Comparison of ENCODE assay signal across 23 mouse cellular contexts in genomic region chr10:28161306-28161705, GRCm38 (mm10).
DNase-seq lines count a peak whose midpoint lies in the region; ATAC-seq and TF ChIP-seq lines count a peak whose summit lies in the region.
"Had no signal": no experiment of that assay in that cellular context is flagged by ENCODE, and none has a peak within 500 bp of the region (broad histone marks: within the 10 kb centered on the region; RNA-seq: fewer than 3 reads in every experiment).

No protein-coding gene starts in this region.

- H3K4me3 ChIP-seq in embryonic facial prominence, embryonic 14.5 days (ENCODE audit: low read depth, low read length) = no peak overlapping the region
- no peak overlapping the region for H3K4me3 ChIP-seq in embryonic facial prominence, embryonic 10.5 days
- no peak overlapping the region for H3K4me3 ChIP-seq in forebrain, embryonic 14.5 days (ENCODE audit: low read depth, low read length)
- H3K4me3 ChIP-seq in forebrain, embryonic 13.5 days = no peak overlapping the region
- no peak overlapping the region for H3K4me3 ChIP-seq in lung, embryonic 14.5 days (ENCODE audit: low read depth, low read length)

- H3K36me3 ChIP-seq in embryonic facial prominence, embryonic 14.5 days (ENCODE audit: control insufficient read depth, insufficient read depth, low read length) = no peaks in the 10 kb centered on the region
- H3K36me3 ChIP-seq in embryonic facial prominence, embryonic 10.5 days (replicated peaks) = no peaks in the 10 kb centered on the region
- no peaks in the 10 kb centered on the region for H3K36me3 ChIP-seq in forebrain, embryonic 14.5 days (ENCODE audit: control insufficient read depth, insufficient read depth, low read length)
- no peaks in the 10 kb centered on the region for H3K36me3 ChIP-seq in forebrain, embryonic 13.5 days (ENCODE audit: poor library complexity, severe bottlenecking)
- H3K36me3 ChIP-seq in lung, embryonic 14.5 days (ENCODE audit: insufficient read depth) = no peaks in the 10 kb centered on the region
- H3K36me3 ChIP-seq: G1E had no signal

- no peak overlapping the region for H3K4me2 ChIP-seq in embryonic facial prominence, embryonic 14.5 days (ENCODE audit: low read depth, low read length)
- no peak overlapping the region for H3K4me2 ChIP-seq in forebrain, embryonic 14.5 days (ENCODE audit: low read length)
- no peak overlapping the region for H3K4me2 ChIP-seq in forebrain, embryonic 13.5 days
- no peak overlapping the region for H3K4me2 ChIP-seq in lung, embryonic 14.5 days

- no peak for ATAC-seq in embryonic facial prominence, embryonic 14.5 days (ENCODE audit: low read depth)
- ATAC-seq in forebrain, embryonic 14.5 days = no peak
- no peak for ATAC-seq in forebrain, embryonic 13.5 days
- ATAC-seq in lung, embryonic 14.5 days (ENCODE audit: insufficient read depth) = no peak
- ATAC-seq: activated CD4-positive, CD25-positive, alpha-beta regulatory T cell, adult 4 months; CD4-positive, CD25-positive, alpha-beta regulatory T cell, adult 4 months; Patski had no signal

- H3K4me1 ChIP-seq in embryonic facial prominence, embryonic 14.5 days (ENCODE audit: control insufficient read depth, insufficient read depth, low read length) = no peaks in the 10 kb centered on the region
- 0 out of 2 replicates have a peak, but pooled peaks cover 1% of the 10 kb centered on the region for H3K4me1 ChIP-seq in embryonic facial prominence, embryonic 10.5 days
- H3K4me1 ChIP-seq in forebrain, embryonic 14.5 days (ENCODE audit: control insufficient read depth, insufficient read depth, low read length) = 0 out of 2 replicates have a peak, but pooled peaks cover 4% of the 10 kb centered on the region
- peaks cover 14% of the 10 kb centered on the region for H3K4me1 ChIP-seq in forebrain, embryonic 13.5 days
- peaks cover 11% of the 10 kb centered on the region; the same call in 1 of the 2 replicates for H3K4me1 ChIP-seq in lung, embryonic 14.5 days (ENCODE audit: insufficient read depth)

- no peaks in the 10 kb centered on the region for H3K9me3 ChIP-seq in embryonic facial prominence, embryonic 14.5 days (ENCODE audit: control insufficient read depth, low read length)
- no peaks in the 10 kb centered on the region for H3K9me3 ChIP-seq in embryonic facial prominence, embryonic 10.5 days
- no peaks in the 10 kb centered on the region for H3K9me3 ChIP-seq in forebrain, embryonic 14.5 days (replicated peaks; ENCODE audit: control insufficient read depth, low read length)
- no peaks in the 10 kb centered on the region for H3K9me3 ChIP-seq in forebrain, embryonic 13.5 days (replicated peaks)
- H3K9me3 ChIP-seq in lung, embryonic 14.5 days (ENCODE audit: low read depth, low read length) = no peaks in the 10 kb centered on the region
- H3K9me3 ChIP-seq: G1E had no signal

- TF ChIP-seq CTCF in lung, embryonic 14.5 days (IDR thresholded peaks at IDR 0.05; ENCODE audit: low read depth) = no peak

- no peaks in the 10 kb centered on the region for H3K27me3 ChIP-seq in embryonic facial prominence, embryonic 14.5 days (replicated peaks; ENCODE audit: control insufficient read depth, insufficient read depth, low read length)
- no peaks in the 10 kb centered on the region for H3K27me3 ChIP-seq in embryonic facial prominence, embryonic 10.5 days (replicated peaks; ENCODE audit: low read depth, poor library complexity, severe bottlenecking)
- no peaks in the 10 kb centered on the region for H3K27me3 ChIP-seq in forebrain, embryonic 14.5 days (replicated peaks; ENCODE audit: control insufficient read depth, insufficient read depth, low read length)
- H3K27me3 ChIP-seq in forebrain, embryonic 13.5 days = no peaks in the 10 kb centered on the region
- no peaks in the 10 kb centered on the region for H3K27me3 ChIP-seq in lung, embryonic 14.5 days (ENCODE audit: insufficient read depth, low read length)
- H3K27me3 ChIP-seq: CH12.LX, Patski had no signal

- DNase-seq in embryonic facial prominence, embryonic 14.5 days (ENCODE audit: low spot score) = peak; percentile 54
- DNase-seq in embryonic facial prominence, embryonic 10.5 days (ENCODE audit: low spot score) = no peak
- peak; percentile 24 for DNase-seq in forebrain, embryonic 14.5 days (ENCODE audit: low spot score)
- DNase-seq in lung, embryonic 14.5 days = peak; percentile 62
- no peak for DNase-seq in lung, adult 18-20 months
- DNase-seq in Muller cell, postnatal 12 days (ENCODE audit: inconsistent ontology term) = peak; percentile 17
- DNase-seq in spleen, postnatal 36 days (ENCODE audit: low spot score in 2 of 2) = no peak
- DNase-seq: adrenal gland, adult 2 months; adrenal gland, adult 8-10 months; adrenal gland, postnatal 10 days; adrenal gland, postnatal 14 days; adrenal gland, postnatal 25 days; adrenal gland, postnatal 36 days; B cell, adult 2 months; cerebellum, adult 11 months; cerebellum, adult 11-12 months; cerebellum, adult 18-20 months had no signal

- H3K9ac ChIP-seq in embryonic facial prominence, embryonic 14.5 days (ENCODE audit: low read depth, low read length) = no peak overlapping the region
- no peak overlapping the region for H3K9ac ChIP-seq in forebrain, embryonic 14.5 days (ENCODE audit: low read length)
- H3K9ac ChIP-seq in forebrain, embryonic 13.5 days = no peak overlapping the region
- H3K9ac ChIP-seq in lung, embryonic 14.5 days = no peak overlapping the region

- H3K27ac ChIP-seq in embryonic facial prominence, embryonic 14.5 days (replicated peaks; ENCODE audit: low read depth, low read length) = no peak overlapping the region
- H3K27ac ChIP-seq in embryonic facial prominence, embryonic 10.5 days (replicated peaks) = no peak overlapping the region
- H3K27ac ChIP-seq in forebrain, embryonic 14.5 days (ENCODE audit: low read depth, low read length) = no peak overlapping the region
- no peak overlapping the region for H3K27ac ChIP-seq in forebrain, embryonic 13.5 days
- no peak overlapping the region for H3K27ac ChIP-seq in lung, embryonic 14.5 days (ENCODE audit: low read depth)

Comparison
In these comparisons a context has a peak if more than half of its experiments do, and no peak if none do; other contexts are left out.
1. DNase-seq: peak in embryonic facial prominence, embryonic 14.5 days (single experiment), forebrain, embryonic 14.5 days (single experiment), lung, embryonic 14.5 days (single experiment) and Muller cell, postnatal 12 days (single experiment); none in embryonic facial prominence, embryonic 10.5 days (single experiment), lung, adult 18-20 months (0 of 2) and spleen, postnatal 36 days (0 of 2).